Mouse (Mus musculus): ENCODE results near the gene Mosmo.

The Mosmo gene

DNA sequence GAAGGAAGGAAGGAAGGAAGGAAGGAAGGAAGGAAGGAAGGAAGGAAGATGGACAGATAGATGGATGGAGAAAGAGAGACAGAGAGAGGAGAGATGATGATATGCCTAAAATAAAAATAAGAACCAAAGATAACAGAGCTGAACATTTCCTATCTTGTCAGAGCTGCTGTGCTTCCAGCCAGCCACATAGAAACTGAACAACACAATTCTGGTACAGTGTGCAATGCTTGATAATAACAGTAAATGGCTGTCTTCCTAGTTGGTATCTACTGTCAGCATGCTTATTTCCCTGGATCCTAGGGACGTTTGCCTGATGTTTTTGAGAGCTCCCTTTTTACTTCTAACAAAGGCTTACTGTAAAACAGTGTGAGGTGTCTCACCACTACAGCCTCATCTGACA lies 94.0 kb downstream of the Mosmo start:
- DNase-seq (ENCODE audit: low spot score): no peak

DNA sequence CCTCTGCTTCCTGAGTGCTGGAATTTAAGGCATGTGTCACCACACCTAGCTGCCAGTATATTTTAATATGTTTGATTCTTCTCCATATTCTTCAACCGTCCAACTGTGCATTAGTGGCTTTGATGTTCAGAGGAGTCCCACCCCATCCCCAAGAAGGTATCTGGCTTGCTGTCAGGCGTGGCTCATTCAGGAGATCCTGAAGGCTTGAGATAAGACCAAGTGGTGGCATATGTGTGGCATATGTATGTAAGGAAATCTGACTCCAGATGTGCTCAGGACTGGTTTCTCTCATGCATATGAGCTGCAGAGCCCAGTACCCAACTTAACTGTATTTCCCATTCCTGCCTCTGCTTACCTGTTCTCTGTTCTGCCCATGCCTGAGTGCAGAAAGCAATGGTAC lies 100.6 kb downstream of the Mosmo start:
- no peak for DNase-seq (ENCODE audit: low spot score)

Measured in adipocyte (in vitro differentiated cells).